Mouse (Mus musculus): Measurements from ENCODE around the gene Ece1.

DNA sequence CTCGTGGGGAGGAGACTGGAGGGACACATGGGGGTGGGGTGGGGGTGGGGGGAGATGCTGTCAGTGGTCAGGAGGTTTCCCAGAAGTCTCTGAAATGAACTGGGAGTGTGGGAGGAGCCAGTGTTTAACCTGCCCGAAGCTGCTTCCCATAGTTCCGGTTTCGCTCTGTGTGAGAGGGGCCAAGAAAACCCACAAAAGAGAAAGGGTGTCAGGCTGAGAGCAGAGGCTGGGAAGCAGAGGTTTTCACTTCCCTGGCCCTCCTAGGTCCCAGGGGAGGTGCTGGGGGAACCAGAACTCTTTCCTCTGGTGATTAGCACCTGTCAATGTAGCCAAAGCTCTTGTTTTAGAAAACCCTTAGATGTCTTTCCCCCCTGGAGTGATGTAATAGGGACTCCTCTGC is 47.4 kb downstream of the Ece1 start:
- TF ChIP-seq CTCF (IDR thresholded peaks at IDR 0.05; ENCODE audit: control insufficient read depth, insufficient read depth, insufficient replicate concordance, low read depth, low read length) (no peak), POLR2A (IDR thresholded peaks at IDR 0.05; ENCODE audit: control insufficient read depth, low read depth, low read length) (no peak)

Data from testis, adult 2 months (tissue).